Mouse (Mus musculus) B cell, adult 2 months (primary cell): ENCODE data around the gene Fxyd1.

ENCODE experiments used
- DNase-seq, 2 experiments: peaks; one replicate each; pipeline ENCODE4 v3.0.0; 2022

Gene Fxyd1

DNA sequence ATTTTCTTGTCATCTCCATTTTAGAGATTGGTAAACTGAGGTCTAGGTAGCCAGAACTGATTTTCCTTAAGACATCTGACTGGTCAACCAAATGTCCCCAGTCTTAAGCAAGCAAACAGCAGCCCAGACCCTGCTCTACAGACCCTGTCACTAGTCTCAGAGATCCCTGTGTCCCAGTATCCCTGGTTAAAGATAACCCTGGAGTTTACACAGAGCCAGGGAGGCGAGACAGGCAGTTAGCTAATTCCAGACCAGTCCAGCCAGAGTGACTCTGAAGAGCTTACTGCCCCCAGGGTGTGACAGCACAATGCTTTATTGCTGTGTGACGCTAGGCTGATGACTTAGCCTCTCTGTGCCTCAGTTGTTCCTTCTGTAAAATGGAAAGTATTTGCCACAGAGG, at the start of gene Fxyd1:
Gene Fxyd1, minus strand, starts transcription at position 129 of the 400 bp plus-strand sequence.
- no peak for DNase-seq

DNA sequence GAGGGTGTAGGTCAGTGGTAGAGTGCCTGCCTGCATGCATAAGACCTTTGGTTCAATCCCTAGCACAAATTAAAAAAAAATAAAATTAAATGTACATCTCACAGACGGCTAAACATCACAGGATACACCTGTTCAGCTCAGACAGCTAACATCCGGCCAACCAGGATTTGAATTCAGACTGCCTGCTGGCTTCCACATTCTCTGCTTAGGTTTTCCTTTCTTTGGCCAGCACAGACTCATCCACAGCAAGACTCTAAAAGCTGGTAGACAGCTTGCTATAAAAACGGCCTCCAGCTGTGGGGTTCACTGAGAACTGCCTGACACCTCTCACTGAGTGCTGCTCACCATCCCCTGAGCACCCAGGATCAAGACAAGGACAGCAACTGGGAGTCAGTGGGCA, 49.2 kb upstream of the Fxyd1 start:
- peak; percentile 25 to 26 for DNase-seq

DNA sequence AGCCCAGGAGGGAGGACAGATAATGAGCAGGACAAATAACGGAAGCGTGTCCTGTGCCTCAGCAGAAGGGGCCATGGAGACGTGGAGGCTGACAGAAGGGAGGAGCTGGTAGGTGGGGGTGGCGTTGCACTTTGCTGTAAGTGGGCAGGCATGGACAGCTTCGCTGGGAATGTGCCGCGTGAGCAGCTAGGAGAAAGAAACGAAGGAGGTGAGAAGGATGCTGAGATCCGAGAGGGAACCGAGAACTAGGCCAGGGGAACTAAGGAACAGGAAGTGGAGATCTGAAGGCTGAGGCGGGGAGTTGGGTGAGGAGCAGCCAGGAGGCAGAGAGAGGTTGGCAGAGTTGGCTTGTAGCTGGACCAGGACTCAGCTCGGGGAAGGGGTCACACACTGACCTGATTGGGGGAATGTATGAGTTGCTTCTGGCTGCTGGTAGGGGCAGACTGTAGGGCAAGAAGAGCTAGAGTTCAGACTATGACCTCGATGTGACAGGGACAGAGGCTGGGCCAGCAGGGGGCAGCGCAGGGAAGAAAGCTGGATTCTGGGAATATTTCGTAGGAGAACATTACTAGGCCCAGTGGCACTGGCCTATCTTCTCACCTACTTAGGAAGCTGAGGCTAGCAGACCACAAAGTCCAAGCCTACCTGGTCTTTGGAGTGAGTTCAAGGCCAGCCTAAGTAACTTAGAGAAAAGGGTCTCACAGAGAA, 48.2 kb upstream of the Fxyd1 start:
- DNase-seq = peak; percentile 26 to 38

DNA sequence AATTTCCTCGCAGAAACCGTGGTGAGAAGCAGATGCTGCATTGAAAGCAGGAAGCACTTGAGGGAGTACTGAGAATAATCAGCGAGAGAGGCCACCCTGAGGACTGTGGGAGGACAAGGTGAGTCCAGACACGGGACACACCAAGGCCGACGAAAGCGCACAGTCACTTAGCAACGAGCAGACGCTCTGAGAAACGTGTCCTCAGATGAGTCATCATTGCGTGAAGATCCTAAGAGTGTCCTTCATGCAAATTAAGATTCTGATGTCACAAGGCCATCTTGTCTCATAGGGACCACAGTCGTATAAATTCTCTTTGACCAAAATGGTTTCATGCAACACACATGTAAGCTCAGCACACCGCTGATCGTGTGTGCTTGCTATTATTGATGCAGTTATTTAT, 43.8 kb upstream of the Fxyd1 start:
- no peak for DNase-seq

DNA sequence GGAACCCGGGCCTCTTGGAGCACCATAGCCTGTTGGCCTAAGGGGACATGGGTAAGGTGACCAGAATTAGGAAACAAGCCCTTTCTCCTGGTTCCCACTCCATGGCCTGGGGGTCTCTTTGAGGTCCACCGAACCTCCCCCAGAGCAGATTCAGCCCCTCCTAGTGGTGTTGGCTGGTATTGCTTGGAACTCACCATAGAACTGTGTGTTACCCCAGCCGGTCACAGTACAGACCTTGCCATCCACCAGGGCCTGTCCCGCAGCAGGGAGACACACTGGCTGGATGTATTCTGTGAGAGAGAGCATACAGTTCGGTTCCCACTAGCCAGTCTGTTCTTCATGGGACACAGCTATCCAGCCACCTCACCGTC, 42.6 kb upstream of the Fxyd1 start:
- peak; percentile 20 to 32 for DNase-seq

DNA sequence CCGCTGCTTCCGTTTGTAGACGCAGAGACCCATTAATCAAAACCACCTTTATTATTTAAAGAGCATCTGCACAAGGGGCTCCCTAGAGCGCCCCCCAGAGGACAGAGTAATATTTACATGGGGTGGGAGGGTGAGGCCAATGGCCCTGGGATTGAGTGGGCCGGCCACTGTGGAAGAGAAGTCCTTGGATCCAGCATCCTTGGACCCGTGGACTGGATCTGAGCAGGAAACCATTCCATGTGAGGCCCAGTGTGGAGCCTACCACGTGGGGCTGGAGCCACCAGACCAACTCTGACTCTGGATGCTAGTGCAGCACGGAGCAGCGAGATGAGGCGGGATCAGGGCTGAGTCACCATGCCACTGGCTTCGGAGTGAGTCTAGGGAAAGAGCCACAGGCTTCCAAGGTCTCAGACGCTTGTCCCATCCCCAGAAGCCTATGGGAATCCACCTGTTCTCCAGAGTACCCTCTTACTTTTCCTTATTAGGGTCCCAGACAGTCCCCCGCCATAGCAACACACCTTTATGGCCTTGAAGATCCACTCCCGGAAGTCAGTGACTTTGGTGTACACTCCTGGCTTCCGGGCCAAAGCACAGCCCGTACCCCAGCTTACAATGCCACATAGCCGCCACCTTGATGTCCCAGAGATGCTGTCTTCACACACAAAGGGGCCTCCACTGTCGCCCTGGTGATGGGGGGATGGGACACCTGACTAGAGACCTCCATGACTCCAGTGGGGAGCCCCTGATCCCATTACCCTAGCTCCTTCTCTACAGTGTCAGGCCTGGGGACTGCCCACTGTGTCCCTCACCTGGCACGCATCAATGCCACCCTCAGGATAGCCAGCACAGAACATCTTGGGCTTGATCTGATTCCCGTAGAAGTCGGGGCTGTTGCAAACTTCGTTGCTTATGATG, 42.0 kb upstream of the Fxyd1 start:
- peak; percentile 58 to 64 for DNase-seq

DNA sequence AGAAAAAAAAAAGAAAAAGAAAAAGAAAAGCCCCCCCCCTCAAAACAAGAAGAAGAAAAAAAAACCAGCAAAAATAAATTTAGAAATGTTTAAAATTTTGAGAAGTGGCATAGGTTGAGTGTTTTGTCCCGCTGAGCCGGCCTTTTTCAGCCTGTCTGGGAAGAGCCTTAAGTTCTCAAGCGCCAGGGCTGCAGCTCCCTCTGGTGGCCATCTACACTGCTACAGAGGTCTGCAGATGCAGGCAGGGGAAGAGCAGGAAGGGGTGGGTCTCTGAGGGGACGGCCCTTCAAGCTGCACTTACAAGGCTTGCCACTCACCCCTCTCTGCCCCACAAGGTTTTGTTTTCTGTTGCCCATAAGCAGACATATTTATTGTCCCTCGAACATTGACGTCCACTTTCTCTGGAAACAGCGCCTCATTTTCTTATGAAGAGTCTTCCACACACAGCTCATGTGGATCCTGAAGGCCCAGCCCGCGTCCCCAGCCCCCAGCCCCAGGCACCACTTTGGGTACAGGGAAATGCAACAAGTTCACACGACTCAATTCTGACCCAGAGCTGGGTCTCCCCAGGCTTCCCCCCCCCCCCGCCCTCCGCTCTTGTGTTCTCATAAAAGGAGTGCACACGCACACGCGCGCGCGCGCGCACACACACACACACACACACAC, 40.7 kb upstream of the Fxyd1 start:
- DNase-seq = peak; percentile 89 to 91

DNA sequence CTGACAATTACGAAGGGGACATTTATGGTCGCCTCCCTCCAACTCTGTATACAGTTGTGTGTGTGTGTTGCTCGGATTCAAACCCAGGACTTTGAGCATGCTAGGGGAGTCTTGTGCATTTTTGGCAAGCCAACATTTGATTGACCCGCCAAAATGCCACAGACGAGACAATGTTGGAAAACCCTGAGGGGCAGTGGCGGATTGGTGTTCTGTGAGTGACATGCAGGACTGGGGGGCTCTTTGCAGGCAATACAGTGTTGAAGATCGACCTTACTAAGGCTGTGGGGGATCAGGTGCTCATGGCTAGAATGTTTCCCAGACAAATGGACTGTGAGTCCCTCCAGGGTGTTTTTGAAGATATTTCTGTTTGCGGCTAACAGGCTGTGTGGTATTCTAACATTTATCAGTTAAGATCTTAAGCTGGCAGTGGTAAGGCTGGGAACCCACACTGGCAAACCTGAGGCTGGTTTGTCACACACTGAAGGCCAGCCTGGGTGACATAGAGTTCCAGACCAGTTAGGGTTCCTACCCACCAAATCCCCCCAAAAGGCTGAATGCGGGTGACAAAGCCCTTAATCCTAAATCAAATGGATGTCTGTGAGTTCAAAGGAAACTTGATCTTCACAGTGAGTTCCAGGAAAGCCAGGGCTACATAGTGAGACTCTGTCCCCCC, 40.0 kb upstream of the Fxyd1 start:
- no peak for DNase-seq

DNA sequence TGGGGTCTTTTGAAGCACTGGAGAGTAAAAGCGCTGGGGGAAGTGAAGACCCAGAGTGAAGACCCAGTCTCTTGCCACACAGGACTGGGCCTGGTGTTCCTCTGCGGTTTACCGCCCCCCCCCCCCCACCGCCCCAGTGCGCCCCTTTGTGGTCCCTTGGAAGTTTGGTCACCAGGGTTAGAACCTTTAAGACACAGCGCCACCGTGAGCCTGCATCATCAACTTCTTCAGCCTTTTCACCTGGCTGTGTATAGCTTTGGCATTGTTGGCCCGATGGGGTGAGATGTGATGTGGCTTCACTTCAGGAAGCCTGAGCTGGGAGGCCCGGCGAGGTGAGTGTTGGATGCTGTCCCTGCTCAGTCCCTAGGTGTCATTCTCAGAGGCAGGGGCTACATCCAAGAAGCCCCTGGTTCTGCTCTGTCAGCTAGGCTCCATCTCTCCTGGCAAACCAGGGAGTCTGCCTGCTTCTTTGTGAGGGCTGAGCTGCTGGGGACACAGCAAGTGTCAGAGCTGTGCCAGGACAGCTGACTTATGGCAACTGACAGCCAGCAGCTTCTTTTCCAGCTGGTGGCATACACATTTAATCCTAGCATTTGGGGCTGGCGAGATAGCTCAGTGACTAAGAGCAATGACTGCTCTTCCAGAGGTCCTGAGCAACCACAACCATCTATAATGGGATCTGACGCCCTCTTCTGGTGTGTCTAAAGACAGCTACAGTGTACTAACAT, 37.9 kb upstream of the Fxyd1 start:
- peak; percentile 23 to 34 for DNase-seq

DNA sequence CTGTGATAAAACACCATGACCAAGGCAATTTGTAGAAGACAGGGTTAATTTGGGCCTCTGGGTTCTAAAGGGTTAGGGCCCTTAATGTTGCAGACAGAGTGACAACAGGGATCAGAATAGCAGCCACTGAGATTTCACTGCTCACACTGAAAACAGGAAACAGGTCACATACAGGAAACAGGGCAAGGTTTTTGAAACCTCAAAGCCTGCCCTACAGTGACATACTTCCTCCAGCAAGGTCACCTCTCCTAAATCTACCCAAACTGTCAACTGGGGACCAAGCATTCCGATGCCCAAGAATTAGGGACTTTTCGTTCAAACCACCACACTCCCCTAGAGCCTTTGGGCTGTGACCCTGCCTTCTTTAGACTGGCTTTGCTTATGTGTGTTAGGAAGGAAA, 32.7 kb upstream of the Fxyd1 start:
- peak; percentile 49 to 58 for DNase-seq

DNA sequence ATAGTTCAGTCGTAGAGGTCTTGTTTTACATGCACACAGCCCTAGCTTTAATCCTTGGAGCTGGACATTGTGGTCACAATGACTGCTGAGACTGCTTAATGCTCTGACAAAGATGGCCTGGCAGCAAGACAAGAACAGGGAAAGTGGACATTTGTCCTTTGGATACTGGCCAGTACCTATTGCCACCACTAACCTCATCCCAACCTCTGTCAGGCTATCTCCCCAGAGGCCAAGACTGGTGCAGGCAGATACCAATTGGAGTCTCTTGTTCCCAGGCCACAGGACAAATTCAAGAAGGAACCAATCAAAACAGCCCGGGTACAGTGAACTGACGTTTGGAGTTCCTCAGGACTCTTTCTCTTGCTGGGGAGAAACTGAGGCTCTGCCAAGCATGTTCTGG, 31.2 kb upstream of the Fxyd1 start:
- DNase-seq = no peak

DNA sequence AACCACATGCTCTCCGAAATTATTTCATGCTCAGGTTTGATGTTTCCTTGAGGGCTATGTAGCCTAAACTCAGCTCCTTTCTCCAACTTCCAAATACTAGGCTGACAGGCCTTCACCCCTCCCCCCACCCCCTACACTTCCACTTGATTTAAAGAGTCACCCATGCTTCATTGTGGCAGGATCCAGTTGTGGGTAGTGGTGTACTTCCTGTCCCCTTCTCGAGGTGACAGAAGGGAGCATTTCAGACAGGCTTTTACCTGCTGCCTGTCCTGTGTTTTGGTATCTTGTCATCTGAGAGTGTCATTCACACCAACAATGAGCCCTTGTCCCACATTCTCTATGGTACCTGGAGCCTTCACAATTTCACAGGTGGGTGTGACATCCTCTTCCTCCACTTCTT, 30.3 kb upstream of the Fxyd1 start:
- DNase-seq = no peak

DNA sequence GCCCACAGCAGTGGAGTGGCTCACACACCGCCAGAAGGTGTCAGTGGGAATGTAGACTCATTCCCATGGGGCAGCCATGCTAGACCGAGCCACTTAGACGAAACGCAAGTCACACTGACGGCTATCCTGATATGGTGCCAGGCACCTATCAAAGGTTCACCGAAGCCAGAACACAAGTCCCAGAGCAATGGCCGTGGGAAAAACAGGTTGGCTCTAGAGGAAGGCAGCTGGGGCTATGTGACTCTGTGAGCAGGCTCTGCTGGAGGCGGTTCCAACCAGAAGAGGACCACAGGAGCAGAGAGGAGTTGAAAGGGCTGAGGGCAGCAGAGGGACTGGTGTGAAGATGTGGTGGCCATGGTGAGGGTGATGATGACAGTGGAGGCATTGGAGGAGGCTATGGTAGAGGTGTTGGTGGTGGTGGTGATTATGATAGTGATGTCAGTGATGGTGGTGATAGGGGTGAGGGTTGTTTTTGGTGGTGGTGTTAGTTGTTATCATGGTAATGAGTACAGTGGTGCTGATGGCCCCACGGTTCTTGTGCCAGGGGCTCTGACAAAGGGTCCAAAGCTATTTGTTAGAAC, 29.3 kb upstream of the Fxyd1 start:
- no peak for DNase-seq

DNA sequence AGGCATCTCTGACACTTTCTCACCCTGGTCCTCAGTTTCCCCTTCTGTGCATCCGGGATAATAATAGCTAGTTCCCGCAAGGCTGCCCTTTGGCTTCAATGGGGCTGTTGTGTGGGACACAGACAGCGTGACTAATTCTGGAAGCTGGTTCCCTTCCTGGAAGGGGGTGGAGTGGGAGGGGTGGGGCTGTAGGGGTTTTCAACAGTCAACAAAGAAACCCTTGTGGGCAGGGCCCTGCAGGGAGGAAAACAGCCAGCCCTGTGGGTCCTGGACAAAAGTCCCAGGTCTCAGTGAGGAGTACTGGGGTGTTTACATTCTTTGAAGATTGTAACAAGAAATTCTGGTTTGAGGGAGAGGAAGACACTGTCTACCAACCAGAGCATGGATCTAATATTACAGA, 28.2 kb upstream of the Fxyd1 start:
- DNase-seq = no peak

DNA sequence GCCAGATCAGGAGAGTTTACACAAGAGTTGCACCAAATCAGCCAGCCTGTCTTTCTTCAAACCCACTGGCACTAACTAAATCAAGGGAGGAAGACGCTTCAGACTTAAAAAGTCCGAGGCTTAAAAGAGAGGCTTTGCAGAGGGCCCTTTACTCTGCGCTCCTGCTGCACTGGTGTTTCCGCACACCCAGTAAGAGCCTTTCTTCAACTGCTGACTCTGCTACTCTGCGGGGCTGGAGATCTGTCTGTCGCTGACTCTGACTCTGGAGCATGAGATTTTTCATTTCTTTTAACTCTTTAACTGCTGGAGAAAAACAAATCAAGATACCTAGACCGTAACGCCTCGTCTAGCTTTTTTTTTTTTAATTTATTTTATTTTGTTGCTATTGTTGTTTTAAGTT, 27.1 kb upstream of the Fxyd1 start:
- no peak for DNase-seq

DNA sequence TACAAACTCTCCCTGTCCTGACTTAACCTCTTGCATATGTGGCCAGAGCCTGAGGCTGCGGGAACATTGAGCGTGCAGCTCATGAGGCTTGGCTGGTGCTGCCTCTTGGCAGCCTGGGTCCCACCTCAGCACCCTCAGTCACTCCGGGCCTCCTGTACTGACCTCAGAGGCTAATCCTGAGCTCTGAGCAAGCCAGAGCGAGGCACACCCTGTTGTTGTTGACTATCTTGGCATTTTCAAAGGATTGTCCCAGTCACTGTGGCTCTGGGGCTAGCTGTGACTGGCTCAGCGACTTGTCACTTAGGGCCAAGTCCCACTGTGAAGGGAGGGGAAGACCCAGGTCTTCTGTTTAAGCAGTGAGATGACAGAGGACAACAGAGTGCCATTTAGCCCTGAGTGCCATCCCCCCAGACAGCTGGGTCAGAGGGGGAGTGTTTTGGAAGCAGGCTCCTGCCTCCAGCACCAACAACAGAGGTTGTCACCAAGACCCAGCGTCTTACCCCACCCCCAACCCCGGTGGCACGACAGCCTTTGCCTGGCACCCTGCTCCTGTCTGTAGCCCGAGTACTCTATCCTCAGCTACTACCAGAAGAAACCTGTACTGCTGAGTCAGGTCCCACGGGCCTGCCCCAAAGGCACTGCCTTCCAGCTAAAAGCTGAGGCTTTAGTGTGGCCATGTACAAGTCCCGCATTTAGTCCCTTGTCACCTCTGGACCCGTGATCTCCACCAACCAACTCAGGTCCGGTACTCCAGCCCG, 26.0 kb upstream of the Fxyd1 start:
- DNase-seq = no peak

DNA sequence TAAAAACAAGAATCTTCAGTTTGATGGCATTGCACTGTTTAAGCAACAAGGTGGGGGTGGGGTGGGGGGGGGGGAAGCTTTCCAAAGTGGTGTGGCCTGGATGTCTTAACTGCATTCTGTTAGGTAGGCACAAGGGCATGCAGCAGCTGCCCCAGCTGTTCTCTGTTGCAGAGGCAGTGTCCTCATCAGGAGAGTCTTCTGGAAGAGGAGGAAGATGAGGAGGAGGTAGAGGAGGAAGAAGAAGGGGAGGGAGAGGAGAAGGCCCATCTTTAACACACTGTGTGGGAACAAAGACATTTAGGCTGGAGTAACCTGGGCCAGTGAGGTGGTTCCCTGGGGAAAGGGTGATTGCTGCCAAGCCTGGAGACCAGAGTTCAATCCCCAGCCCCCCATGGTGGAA, 25.1 kb upstream of the Fxyd1 start:
- no peak for DNase-seq

DNA sequence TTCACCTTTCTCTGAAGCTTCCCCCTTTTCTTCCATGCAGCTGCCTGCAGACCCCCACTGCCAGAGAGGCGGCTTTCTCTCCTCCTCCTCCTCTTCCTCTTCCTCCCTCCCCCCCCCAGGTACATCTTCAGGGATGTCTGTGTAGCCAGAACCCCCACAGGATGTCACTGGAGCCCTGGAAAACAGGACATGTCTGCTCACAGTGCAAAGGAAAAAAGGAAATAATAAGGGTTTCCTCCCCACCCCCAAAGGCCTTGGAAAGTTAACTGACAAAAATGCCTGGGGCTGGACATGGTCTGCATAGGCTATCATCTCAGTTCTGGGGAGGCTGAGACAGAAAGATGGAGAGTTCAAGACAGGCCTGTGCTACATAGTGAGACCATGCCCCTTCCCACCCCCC, 24.1 kb upstream of the Fxyd1 start:
- no peak for DNase-seq

DNA sequence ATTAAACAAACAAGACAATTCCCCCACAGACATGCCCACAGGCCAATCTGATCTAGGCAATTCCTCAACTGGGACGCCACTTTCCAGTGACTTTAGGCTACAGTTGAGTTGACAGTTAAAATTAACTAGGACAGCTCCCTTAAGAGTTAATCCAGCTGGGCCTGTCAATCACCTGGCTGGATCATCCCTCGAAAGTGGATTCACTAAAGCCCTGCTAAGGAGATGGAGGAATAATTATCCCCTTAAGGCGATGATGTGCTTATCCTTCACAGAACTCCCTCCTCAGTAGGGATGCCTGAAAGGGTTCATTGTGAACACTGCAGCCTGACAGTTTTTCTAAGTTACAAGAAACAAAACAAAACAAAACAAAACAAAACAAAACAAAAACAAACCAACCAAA, 23.6 kb upstream of the Fxyd1 start:
- DNase-seq = no peak

DNA sequence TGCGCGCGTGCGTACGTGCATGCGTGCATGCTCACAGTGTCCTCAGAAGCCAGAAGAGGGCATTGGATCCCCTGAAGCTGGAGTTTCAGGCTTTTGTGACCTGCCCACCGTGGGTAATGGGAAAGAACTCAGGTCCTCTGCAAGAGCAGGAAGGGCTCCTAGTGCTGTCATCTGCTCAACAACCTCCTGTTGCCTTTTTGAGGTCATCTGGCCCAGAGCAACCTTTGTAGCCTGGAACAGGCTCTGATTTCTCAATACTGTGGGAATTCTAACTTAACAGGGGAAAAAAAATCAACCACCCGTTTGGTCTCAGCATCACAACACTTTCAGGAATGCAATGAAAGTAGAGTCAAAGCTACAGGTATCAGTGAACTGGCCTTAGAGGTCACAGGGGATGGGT, 22.7 kb upstream of the Fxyd1 start:
- DNase-seq = no peak

DNA sequence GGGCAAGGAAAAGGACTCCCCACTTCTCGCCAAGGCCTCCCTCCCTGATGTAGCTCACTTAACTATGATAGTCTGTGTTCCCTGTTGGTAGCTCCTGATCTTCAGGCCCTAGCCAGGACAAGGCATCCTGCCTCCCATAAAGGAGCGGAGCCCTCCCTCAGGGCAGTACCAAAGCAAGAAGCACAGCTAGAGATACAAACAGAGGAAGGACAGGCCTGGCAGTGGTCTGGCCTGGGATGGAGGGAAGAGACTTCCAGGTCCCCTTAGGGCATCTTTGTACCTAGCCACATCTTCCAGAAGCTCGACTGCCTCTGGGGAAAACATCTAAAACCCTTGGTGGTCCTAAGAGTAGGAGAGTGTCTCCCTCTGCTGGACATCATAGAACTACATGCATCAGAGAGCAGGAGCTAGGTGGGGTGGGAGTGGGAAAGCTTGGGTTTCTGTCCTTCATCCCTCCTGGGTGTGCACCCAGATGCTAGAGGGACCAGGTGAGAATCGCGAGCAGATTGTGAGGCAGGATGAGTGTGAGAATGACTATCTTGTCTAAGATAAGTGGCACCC, 21.0 kb upstream of the Fxyd1 start:
- peak; percentile 51 to 52 for DNase-seq
